Mouse (Mus musculus) layer of hippocampus, adult 9-10 months (tissue): ENCODE measurements at regions not wholly inside any gene's neighbourhood (a gene's known extent, or its start where the extent isn't known, plus 50 kb on each side); places are given as distances from the start of the nearest gene placed in this dataset.

ENCODE experiments used
- DNase-seq: peaks from one replicate; pipeline ENCODE4 v3.0.0; 2022; ENCODE audit warnings: low spot score

DNA sequence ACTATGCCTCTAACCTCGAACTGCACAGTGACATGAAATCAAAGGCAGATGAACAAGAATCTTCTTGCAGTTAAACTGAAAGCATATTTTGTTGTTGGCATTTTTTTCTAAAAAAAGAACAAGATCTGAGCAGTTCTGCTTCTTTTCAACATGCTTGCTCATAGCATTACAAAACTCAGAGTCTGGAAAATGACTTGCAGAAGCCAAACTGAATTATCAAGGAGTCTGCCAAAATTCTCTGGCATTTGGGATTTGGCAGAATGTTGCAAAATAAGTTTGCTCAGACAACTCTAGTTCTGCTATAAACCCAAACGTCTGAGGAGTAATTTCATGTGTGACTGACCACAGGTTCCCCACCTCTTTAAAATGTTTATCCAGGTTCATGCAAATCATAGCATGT lies 907.3 kb upstream of the Gm37988 start:
- DNase-seq, result peak; percentile 2

DNA sequence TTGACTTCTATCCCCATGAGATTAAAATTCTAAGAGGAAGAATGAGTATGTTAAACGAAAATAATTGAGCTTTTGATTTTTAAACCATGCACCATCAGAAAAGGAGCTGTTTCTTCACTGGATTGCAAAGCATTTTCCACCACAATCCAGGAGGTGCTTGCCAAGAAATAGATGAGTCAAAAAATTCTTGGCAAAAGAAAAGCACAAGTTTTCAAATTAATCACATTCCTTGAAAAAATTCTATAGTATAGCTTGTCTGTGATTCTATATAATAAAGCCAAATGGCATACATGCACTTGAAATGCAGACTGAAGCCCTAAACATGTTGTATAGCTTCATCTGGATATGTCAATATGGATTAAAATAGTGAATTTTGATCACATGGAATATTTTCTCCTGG lies 904.3 kb upstream of the Gm37988 start:
- peak; percentile 5 for DNase-seq

DNA sequence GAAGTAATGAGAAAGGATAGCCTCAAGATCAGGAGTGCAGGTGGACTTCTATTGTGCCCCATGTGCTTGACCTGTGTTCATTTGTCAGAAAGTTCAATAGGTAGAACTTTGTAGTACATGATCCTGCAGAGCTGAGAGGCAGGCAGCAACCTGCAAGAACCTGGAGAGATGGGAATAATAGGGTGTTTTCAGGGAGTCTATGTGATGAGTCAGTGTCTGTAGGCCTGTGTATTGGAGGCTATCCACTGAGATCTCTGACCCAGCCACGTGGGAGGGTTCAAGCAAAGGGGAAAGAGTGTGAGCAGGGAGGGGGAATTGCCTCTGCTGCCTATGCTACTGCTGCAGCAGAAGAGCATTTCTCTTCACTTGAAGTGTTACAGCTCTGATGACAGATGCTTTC lies 895.2 kb upstream of the Gm37988 start:
- no peak for DNase-seq

DNA sequence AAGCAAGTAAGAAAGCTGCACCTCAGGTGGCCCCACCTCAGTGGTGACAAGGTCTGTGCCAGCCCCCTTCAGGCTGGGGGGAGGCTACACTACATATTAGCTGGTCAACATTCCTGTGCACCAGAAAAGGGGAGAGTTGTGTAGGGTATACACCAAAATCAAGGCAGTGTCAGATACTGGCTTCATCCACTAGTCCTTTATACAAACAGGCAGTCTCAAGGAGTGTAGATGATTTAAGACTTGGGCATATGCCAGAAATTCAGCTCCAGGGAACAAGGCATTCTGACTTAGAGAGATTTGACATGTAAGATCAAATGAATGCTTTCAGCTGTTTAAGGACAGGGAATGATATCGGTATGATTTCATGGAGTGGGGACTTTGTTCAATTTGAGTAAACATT lies 894.1 kb upstream of the Gm37988 start:
- no peak for DNase-seq
